Mouse (Mus musculus) bone marrow, adult 2 months (tissue): ENCODE measurements around the gene Epb41l2.

Experiments
- CTCF ChIP-seq: fragments of 200-500 bp; IDR thresholded peaks from 2 replicates; pipeline ENCODE4 v1.5.1; 2011; ENCODE audit warnings: low read length, control low read depth; ENCODE audit not compliant: control insufficient read depth, insufficient read depth
- POLR2A ChIP-seq: fragments of 200-500 bp; IDR thresholded peaks from 2 replicates; pipeline ENCODE4 v1.6.1; 2011; ENCODE audit warnings: low read depth, mild to moderate bottlenecking, control low read depth, low read length, borderline replicate concordance; ENCODE audit not compliant: control insufficient read depth

DNA sequence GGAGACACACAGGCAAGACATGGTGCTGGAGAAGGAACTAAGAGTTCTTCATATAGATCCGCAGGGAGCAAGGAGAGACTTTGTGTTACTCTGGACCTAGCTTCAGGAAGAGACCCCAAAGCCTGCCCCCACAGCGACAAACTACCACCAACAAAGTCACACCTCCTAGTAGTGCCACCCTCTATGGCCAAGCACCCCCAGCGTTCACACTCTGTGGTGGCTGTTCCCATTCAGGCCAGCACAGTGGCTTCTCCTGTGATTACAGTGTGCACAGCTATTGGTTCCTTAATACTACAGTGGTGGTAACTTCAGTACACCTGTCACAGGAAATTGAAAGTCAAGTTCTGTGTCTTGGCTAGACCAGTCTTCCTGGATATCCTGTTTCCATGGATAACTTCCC lies 80.3 kb downstream of the Epb41l2 start:
- no peak for TF ChIP-seq POLR2A
- TF ChIP-seq CTCF, result no peak
